Mouse (Mus musculus) frontal cortex, postnatal 36 days (tissue): ENCODE data around the gene Acsf3.
A peak's percentile ranks its signal among the peaks of the same experiment; 100 is the strongest.

Source experiments
- DNase-seq, 2 experiments: peaks; one replicate each; pipeline ENCODE4 v3.0.0; 2022; ENCODE audit warnings: low spot score in 2 of 2

Acsf3 gene

DNA sequence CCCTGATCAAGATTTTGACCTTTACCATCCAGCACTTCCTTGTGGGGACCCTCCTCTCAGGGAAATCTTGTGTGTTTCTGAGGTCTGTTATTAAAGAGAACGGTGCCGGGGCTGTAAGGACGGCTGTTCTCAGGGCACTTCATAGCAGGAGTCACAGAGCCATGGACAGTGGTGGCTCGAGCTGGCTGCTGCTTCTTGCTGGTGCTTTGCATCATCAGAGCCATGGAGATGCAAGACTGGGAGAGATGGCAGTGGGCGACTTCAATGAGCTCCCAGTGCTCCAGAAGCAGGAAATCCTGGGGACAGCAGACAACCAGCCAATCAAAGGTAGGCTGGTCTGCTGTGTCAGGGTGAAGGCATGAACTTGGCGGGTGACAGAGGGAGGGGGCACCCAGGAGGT lies 14.2 kb upstream of the Acsf3 start:
- no peak for DNase-seq

DNA sequence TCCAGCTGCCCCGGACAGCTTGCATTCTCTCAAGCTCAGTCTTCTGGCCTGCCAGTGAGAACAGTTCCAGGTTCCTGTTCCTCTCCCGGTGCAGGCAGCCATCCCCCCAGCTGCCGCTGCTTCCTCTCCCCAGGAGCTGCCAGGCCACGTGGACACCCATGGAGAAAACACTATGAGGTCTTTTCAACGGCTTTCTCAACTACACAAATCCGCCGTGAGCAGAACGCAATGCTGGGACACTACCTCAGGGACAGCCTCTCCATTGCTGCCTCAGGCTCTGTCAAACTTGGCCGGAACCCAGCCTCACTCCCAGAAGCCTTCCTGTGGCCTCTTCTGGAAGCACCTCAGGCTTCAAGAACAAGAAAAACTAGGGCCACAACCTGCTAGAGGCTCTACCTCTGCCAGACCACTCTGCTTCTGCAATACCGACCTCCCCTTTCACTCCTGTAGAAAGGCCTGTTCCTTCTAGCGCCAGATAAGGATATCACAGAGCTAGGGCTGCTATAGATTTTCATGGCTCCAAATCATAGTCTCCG lies 12.5 kb upstream of the Acsf3 start:
- DNase-seq, result no peak

DNA sequence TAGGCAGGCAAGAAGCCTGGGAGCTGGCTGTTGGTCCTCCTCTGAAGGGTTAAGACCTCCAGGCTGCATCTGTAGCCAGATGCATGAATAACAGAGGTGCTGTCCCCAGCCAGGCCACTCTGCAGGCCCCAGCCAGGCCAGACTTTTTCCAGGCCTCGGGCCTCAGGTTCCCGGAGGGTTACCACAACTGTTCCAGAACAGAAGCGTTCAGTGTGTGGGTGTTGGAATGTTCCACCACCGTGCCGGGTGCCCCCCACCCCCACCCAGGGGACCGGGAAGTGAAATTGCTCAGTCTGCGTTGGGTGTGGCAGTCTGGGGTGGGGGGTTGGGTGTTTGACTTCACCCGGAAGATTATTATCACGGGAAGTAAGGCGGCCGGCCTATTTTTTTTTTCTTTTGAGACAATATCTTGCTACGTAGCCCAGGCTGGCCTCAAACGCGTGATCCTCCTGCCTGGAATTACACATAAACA lies 12.0 kb upstream of the Acsf3 start:
- DNase-seq, result no peak

DNA sequence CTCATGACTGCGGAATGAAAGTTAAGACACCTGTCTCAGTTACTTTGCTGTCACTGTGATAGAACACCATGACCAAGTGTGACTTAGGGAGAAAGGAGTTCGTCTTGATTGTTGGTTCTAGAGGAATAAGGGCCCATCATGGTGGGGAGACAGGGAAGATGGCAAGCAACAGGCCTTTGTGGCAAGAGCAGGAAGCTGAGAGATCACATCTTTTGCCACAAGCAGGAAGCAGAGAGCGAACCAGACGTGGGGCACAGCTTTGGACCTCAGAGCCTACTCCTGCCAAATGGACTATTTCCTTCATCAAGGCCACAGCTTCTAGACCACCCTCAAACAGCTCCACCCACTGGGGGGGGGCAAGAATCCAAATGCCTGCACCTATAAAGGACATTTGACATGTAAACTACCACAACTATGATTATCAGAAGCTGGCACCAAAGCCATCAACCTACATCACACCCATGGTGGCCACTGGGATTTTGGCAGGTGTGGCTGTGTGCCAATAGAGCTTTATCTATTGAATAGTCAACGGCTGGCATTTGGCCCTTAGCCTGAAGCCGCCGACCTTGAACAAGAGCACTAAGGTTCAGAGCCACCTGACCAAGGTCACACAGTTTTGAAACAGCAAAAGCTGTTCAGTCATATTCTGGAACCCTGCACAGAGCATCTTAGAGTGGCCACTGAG lies 10.4 kb upstream of the Acsf3 start:
- no peak for DNase-seq

DNA sequence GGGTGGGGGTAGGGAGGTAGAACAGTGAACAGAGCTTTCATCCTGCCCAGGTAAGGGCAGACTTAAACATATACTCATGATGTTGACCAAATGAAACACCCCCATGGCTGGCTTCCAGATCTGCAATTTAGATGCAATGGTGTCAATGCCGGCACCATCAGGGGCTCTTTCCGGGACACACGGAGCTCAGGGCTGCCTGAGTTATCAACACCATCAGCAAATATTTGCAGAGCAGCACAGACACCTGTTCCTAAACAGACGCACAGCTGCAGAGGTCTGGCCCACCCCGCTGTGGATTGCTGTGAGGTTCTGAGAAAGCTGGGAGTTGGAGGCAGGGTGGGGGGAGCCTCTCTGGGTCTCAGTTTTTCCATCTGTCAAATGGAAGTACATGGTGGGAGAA lies 9.1 kb upstream of the Acsf3 start:
- no peak for DNase-seq

DNA sequence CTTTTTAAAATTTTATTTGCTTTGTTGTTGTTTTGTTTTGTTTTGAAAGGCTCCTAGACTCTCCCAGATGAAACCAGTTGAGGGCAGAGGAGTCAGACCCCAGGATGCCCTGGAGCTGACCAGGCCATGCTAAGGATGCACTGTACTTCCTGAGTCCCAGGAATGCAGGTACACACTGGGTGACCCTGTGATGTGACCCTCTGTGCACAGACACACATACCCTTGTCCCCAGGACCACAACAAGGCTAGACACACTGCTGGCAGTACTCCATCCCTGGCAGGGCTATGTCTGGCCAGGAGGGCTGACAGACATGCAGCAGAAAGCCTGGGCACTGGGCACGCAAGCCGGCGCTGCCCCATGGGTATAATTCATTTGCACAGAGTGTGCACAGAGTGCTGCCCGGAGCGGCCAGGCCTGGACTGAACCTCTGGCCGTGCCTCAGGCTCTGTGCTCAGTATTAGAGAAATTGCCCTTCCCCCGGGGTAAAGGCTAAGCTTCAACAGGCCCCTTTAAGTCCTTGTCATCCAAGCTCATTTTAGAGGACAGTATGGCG lies 8.6 kb upstream of the Acsf3 start:
- DNase-seq, result no peak

DNA sequence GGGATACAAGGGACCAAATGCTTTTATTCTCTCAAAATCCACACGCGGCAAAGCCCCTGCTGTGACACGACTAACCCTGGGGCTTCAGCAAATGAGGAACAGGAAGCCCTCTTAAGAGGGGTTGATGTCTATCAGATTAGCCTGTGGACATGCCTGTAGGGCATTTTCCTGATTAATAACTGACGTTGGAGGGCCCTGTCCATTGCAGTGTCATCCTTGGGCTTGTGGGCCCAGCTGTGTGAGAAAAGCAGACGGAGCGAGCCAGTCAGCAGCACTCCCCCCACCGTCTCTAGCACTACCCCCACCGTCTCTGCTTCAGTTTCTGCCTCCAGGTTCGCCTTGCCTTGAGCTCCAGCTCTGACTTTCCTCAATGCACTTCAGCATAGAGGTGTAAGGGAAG lies 8.1 kb upstream of the Acsf3 start:
- no peak for DNase-seq

DNA sequence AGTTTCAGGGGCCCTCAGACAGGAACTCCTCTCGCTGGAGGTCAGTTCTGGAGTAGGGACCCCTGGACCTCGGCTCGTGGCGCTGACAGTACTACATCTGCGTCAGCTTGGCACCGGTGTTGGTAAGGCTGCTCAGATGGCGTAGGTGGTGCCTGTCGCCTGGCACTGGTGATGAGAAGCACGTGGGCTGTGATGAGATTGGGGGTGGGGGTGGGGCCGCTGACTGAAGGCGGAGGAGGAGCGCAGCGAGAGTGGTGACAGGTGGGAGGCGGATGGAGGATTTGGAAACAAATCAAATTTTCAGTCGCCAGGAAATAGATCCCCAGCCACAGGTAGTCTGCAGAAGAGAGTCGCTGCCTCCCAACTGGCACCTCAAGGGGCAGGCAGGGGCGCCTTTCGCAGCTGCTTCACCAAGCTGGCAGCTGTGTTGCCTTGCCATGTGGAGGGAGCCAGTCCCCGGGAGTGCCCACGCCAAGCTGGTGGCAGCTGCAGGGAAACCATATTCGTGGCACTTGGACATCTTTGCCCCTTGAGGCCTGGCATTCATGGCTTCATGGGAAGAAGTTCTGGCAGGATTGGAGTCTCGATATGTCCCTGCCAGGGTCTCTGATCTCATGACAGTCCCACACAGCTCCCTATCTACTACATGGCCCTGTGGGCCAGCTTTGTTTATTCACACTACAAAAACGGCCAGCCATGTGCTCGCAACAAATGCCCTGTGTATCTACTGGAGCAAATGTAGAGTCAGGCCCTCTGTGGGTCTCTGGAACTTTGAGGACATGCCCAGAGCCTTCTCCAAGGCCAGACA lies 5.8 kb upstream of the Acsf3 start:
- peak; percentile 52 to 58 for DNase-seq

DNA sequence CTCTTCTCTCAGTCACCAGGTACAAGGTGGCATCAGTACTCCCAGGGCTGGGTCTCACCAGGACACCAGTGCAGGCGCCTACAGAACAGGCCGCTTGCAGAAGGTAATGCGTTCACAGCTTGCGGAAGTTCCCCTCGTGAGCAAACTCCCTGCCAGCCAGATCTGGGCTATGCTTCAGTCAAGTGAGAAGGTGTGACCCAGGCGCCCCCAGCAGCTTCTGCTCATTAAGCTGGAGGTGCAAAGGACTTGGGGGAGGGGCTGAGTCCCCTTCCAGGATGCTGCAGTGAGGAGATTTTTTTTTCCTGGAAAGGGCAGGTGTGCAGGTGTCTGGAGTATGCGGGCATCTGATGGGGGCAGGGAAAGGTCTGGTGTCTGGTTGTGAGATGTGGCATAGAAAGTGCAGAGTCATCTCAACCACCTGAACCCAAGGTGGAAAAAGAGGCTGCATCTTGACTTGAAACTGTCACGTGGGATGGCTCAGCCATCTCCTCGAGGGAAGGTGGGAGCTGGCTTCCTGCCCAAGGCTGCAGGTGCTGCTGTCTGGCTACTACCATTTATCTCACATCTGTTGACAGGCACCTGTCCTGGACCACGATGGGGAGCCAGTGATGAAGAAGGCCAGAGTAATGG lies 2.7 kb upstream of the Acsf3 start:
- no peak for DNase-seq

DNA sequence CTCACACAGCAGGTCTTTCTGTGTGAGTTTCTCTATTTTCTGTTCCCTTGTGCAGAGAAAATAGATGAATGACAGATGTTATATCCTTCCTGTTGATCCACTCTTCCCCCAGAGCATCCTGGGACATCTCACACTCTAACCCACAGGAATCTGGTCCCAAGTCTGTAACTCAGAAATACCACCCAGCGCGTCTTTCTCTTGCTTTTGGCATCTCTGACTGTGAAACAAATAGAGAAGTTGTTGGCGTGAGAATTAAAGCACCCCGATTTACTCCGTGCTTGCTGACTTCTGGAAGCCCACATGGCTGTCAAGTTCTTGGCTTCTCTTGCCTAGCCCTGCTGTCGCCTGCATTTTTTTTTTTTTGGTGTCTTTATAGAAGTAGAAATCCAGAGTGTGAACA lies 2.4 kb downstream of the Acsf3 start:
- no peak for DNase-seq

DNA sequence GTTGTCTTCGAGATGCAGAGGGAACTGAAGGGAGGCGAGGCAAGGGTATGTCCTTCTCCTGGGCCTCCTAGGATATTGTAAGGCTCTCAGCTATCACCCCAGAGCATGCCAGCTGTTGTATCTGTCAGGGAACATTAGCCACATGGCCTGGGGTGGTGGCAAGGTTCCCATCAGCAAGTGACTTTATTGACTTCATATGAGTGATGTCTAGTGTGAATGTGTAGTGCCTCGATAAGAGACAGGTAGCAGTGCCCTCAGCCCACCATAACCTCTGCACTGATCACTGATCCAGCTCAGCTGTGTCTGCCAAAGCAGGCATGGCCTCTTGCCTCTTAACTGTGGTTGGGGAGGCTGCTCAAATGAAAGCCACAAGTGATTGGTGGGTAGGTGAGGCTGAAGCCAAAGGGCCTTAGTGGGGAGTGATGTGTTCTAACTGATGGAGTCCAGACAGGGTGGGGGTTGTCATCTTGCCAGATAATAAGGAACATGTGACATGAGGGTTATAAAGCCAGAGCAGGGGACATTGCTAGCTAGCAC lies 3.5 kb downstream of the Acsf3 start:
- DNase-seq, result no peak

DNA sequence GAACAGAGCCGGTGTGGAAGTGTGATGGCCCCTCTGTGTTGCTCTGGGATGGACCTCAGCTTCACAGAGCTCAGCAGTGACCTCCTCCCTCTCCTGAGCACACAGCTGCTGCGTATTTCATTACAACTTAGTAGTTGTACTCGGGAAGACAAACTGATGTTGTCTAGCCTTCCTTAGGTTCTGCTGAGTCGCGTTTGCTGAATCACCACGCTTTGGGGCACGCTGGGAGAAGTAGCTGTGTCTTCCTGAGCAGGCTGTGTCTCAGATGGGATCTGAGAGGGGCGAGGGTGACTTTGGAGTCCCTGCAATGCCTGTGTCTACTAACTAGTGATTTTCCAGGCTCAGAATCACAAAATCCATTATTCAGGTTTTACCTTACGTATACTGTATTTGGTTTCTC lies 4.0 kb downstream of the Acsf3 start:
- DNase-seq, result no peak

DNA sequence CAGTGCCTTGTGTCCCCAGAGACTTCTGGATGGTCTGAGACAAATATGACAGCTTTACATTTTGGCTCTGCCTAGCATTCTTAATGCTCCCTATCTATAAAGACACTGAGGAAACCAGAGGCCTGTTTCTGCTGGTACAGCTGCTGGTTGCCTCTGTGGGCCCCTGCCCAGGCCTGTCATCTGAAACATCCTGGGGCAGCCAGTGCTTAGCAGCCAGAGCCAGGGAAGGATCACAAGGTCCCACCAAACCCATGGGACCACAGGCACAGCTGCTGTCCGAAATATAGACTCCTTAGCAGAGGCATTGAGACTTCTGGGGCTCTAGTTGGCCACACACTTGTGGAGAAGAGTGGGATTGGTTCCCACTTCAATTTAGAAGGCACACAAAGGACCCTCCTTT lies 9.5 kb downstream of the Acsf3 start:
- no peak for DNase-seq

DNA sequence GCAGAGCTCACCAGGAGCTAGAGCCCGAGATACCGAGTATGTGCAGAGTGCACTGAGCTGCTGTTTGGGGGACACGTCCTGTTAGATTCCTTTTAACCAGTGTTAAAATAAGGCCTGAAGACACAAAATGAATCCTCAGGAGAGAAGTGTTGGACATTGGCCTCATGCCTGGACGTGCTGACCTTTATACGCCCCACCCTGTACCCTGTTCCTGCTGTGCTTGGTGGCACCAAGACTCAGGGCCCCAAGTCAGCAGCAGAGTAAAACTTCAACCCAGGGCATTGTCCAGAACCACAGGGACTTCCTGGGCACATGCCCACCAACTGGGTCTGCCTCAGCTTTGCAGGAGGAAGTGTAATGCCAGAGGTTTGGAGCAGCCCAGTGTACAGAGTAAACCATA lies 14.5 kb downstream of the Acsf3 start:
- no peak for DNase-seq

DNA sequence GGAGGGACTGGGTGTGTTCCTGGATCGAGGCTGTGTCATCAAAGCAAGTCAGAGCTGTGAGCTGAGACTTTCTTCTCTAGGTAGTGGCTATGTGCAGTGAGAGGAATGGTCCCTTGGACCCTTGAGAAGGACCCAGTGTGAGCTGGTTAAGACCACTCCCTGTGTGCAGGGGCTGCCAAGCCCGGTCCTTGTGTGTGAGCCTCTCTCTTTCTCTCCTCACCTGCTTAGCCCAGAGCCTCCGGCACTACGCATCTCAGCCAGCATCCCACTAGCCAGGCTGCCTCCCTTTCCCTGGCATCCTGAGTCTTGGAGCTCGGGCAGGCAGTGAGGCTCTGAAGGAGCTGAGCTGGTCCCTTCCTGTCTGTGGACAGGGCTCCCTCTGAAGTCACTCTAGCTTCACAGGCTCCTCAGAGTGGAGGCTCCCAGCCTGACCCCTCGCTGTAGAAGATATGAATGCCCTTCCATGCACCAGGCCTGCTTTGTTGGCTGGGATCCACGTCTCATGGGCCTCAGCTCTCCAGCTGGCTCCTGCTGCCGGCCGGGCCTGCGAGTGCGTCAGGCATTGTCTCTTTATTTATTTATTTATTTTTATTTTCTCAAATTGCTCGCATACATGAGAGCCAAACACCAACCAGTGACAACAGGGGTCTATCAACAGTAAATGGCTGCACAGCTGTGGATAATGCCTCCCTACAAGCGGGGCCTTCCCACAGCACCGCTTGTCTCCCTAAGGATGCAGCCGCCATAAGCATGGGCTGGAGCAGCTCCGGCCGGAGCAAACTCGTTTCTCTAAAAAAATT lies 18.3 kb downstream of the Acsf3 start:
- no peak for DNase-seq

DNA sequence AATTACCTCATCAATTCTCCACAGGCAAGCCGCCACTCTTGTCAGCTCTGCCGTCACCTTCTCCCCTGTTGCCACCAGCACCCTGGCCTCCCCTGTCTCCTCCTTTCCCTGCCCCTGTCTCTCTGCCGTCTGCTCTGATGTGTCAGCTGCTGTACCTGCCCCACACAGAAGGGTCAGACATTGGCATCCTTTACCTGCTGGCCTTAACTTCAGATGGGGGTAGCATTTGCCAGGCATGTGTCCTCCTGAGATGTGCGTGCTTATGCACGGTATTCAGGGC lies 18.8 kb downstream of the Acsf3 start:
- DNase-seq, result no peak

DNA sequence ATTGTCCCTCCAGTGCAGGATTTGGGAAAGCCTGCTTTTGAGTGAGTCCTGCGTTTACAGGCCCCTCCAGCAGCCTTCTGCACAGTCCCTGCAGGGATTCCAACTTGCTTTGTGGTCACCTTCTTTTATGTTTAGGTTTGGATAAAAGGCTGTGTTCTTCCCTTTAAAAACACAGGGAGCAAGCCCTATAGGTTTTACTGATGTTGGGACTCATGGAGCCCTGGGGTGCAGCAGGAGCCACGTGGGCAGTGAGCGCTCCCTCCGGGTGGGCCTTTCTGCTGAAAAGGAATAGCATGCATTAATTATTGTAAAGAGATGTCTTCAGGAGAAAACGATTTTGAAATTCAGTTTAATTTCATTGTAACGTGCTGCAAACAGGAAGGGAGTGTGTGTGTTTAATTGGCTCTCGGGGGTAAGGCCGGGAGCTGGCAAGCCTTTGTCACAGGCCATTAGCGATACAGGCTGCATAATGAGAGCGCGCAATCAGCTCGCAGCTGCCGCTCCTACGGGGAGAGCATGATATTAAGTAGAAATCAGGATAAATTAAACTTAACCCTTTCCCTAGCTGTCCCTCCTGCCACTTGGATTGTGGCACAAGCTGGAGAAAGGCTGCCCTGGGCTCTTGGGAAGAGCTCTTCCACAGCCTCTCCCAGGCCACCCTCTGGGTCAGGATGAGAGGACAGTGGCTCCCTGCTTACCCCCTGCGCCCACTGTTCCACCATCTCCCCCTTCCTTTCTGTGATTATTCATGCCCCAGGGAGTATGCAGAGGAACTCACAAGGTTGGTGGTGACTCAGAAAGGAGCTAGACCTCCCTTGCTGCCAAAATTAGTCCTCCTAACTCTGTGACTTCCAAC lies 28.8 kb downstream of the Acsf3 start:
- DNase-seq, result no peak

DNA sequence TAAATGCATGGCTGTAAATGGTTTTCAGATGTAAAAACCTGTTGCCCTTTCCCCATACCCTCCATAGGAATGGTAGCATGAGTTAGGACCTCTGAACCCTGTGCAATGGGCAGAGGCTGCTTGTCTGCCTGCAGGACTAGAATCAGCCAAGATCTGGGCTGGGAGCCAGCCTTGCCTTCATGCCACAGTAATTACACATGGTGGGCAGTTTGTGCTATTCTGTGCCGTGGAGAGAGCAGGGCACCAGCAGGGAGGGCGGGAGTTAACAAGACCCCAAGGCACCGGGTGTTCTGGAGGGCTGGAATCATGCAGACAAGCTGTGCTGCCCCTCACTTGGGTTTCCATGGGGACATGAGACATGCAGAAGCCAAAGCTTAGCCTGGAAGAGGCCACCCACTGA lies 30.1 kb downstream of the Acsf3 start:
- peak; percentile 19 to 36 for DNase-seq

DNA sequence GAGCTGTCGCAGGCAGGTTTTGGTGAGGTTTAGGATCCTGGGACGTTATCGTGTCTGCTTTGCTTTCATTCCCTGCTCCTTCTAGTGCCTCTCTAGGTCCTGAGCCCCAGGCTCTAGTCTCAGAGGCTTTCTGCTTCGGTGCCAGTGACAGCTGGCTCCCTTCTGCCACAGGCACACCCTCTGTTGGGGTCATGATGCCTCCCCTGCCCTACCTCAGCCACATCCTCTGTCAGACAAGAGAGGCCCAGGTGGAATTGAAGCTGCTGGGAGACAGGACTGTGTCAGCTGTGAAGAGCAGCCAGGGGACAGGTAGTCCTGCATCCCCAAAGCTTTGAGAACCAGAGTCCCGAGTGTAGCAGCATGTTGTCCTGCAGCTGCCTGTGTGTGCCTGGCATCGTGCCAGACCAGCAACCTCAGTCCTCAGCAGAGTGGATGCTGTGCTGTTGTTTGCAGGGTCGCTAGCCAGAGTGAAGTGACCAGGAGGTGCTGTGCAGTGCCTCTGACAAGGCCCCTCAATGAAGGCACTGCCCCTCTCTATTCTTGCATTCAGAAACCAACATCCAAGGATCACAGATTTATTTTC lies 31.8 kb downstream of the Acsf3 start:
- DNase-seq, result no peak

DNA sequence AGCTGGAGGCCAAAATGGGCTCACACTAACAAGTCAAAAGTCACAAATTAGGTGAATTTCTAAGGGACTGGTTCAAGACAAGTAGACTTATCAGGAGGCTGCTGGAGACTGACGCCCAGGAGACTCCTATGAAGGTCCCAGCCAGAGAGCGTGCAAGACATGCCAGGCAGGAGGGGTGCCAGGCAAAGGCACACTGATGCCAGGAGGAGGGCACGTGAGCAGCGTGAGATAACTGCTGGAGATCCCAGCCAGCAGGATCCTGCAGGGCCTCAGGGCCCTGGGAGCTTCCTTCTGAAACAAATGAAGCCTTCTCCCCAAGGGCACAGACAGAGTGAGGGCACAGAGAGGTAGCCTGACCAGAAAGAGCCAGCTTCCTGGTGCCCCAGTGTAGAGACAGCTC lies 32.6 kb downstream of the Acsf3 start:
- DNase-seq, result no peak
